Mouse (Mus musculus): Measurements from ENCODE around the gene Myh6.
"Not testable (repeated sequence)": the region's sequence is repeated elsewhere in the genome, so short reads cannot be mapped to it uniquely, and the experiment has no call there.

The Myh6 gene

GRCm38 (mm10) chr14:54966320-54966977 lies at the start of gene Myh6:
Myh6 (minus strand) TSS chr14:54966927.
- DNase-seq: no peak

GRCm38 (mm10) chr14:55015767-55016111 lies 49.0 kb upstream of the Myh6 start:
- DNase-seq: no peak

- peak; percentile 99 for DNase-seq
Measured at GRCm38 (mm10) chr14:55014991-55015766, 48.5 kb upstream of the Myh6 start, which contains the start of gene Ngdn. Ngdn (plus strand) TSS chr14:55015454.

- no peak for DNase-seq
Measured at GRCm38 (mm10) chr14:55014591-55014990, 47.9 kb upstream of the Myh6 start.

- no peak for DNase-seq
Measured at GRCm38 (mm10) chr14:55011116-55011515, 44.4 kb upstream of the Myh6 start.

GRCm38 (mm10) chr14:55008417-55008816 lies 41.7 kb upstream of the Myh6 start:
- DNase-seq: no peak

- no peak for DNase-seq
Measured at GRCm38 (mm10) chr14:55007120-55007908, 40.6 kb upstream of the Myh6 start.

GRCm38 (mm10) chr14:55006541-55006940 lies 39.8 kb upstream of the Myh6 start:
- no peak for DNase-seq

- DNase-seq: no peak
Measured at GRCm38 (mm10) chr14:55005967-55006366, 39.2 kb upstream of the Myh6 start.

- DNase-seq: no peak
Measured at GRCm38 (mm10) chr14:55005506-55005905, 38.8 kb upstream of the Myh6 start.

GRCm38 (mm10) chr14:55003878-55004855 lies 37.4 kb upstream of the Myh6 start:
- no peak for DNase-seq

- no peak for DNase-seq
Measured at GRCm38 (mm10) chr14:55002687-55003120, 36.0 kb upstream of the Myh6 start.

GRCm38 (mm10) chr14:55001938-55002686 lies 35.4 kb upstream of the Myh6 start:
- DNase-seq: no peak

GRCm38 (mm10) chr14:55001446-55001845 lies 34.7 kb upstream of the Myh6 start:
- DNase-seq: no peak

GRCm38 (mm10) chr14:55000814-55001213 lies 34.1 kb upstream of the Myh6 start:
- no peak for DNase-seq

- not testable (repeated sequence) for DNase-seq
Measured at GRCm38 (mm10) chr14:54999868-55000267, 33.1 kb upstream of the Myh6 start.

- DNase-seq: no peak
Measured at GRCm38 (mm10) chr14:54998680-54999079, 32.0 kb upstream of the Myh6 start.

GRCm38 (mm10) chr14:54997297-54997696 lies 30.6 kb upstream of the Myh6 start:
- no peak for DNase-seq

GRCm38 (mm10) chr14:54996793-54997192 lies 30.1 kb upstream of the Myh6 start:
- no peak for DNase-seq

- no peak for DNase-seq
Measured at GRCm38 (mm10) chr14:54995457-54996138, 28.9 kb upstream of the Myh6 start.

- DNase-seq: no peak
Measured at GRCm38 (mm10) chr14:54994869-54995186, 28.1 kb upstream of the Myh6 start.

Measured in cerebellum, adult 9-11 months (tissue).